Mouse (Mus musculus): ENCODE measurements around the gene Pde1b.

GRCm38 (mm10) chr15:103473769-103474168 is 29.1 kb upstream of the Pde1b start:
- TF ChIP-seq POLR2A (IDR thresholded peaks at IDR 0.05; ENCODE audit: borderline replicate concordance, extremely low read depth, low read depth, low read length) (no peak), CTCF (IDR thresholded peaks at IDR 0.05; ENCODE audit: insufficient read depth, low read length) (no peak)

All from lung, adult 2 months (tissue).